Mouse (Mus musculus) embryonic facial prominence, embryonic 14.5 days (tissue): ENCODE measurements around the gene Iqgap2. TPM values are rescaled to one million over a fixed set of nuclear protein-coding genes. Genes with fewer than 3 reads are reported as not detected.

Source experiments
- ATAC-seq: fragments of 200-750 bp; cut with Nextera tagmentation; 2 replicates; pipeline ENCODE4 v1.8.0; 2017; ENCODE audit warnings: low read depth, moderate number of reproducible peaks, moderate TSS enrichment
- DNase-seq: peaks from one replicate; pipeline ENCODE4 v3.0.0-alpha.2; 2015; ENCODE audit warnings: low spot score
- H3K27ac ChIP-seq: fragments of 300-500 bp; sonication (generic); replicated peaks from 2 replicates; pipeline ENCODE4 v1.5.1; 2014; ENCODE audit warnings: low read depth, mild to moderate bottlenecking, low read length, moderate library complexity
- H3K27me3 ChIP-seq: fragments of 300-500 bp; sonication (generic); replicated peaks from 2 replicates; pipeline ENCODE4 v1.6.1; 2014; ENCODE audit warnings: low read length; ENCODE audit not compliant: control insufficient read depth, insufficient read depth
- H3K36me3 ChIP-seq: fragments of 300-500 bp; sonication (generic); 2 replicates; pipeline ENCODE4 v1.6.1; 2014; ENCODE audit warnings: low read length, mixed read lengths; ENCODE audit not compliant: control insufficient read depth, insufficient read depth
- H3K4me1 ChIP-seq: fragments of 300-500 bp; sonication (generic); 2 replicates; pipeline ENCODE4 v1.6.1; 2014; ENCODE audit warnings: antibody characterized with exemption, low read length; ENCODE audit not compliant: control insufficient read depth, insufficient read depth
- H3K4me2 ChIP-seq: fragments of 300-500 bp; sonication (generic); 2 replicates; pipeline ENCODE4 v1.6.1; 2014; ENCODE audit warnings: low read depth, mild to moderate bottlenecking, low read length, moderate library complexity, mixed read lengths
- H3K4me3 ChIP-seq: fragments of 300-500 bp; sonication (generic); 2 replicates; pipeline ENCODE4 v1.5.1; 2014; ENCODE audit warnings: low read depth, mild to moderate bottlenecking, low read length
- H3K9ac ChIP-seq: fragments of 300-500 bp; sonication (generic); 2 replicates; pipeline ENCODE4 v1.6.1; 2014; ENCODE audit warnings: low read depth, mild to moderate bottlenecking, low read length, moderate library complexity, mixed read lengths
- H3K9me3 ChIP-seq: fragments of 300-500 bp; sonication (generic); 2 replicates; pipeline ENCODE4 v1.6.1; 2016; ENCODE audit warnings: low read length; ENCODE audit not compliant: control insufficient read depth
- WGBS: fragments of 180-500 bp; shearing (Covaris S2); extraction: QIAGEN DNeasy Blood & Tissue Kit; methylation state at CpG from one replicate; pipeline ENCODE4 v1.1.7; 2014; 5-methylcytosine and 5-hydroxymethylcytosine counted together
- polyA plus RNA-seq: library from polyadenylated mRNA; unstranded; fragments of >200 nt; fragmentation: Nextera tagmentation; extraction: Ambion mirVana; gene quantifications from 2 replicates; pipeline ENCODE4 v1.2.1, GENCODE M21; 2014

Iqgap2 gene
- polyA plus RNA-seq, 1 experiment from 2014 or later = 13.7 TPM

- H3K4me3 ChIP-seq = no peak overlapping the region
- 68% methylated on average over 3 of the region's 3 CpGs for WGBS
- no peak for ATAC-seq
- H3K36me3 ChIP-seq = peaks cover 40% of the 10 kb centered on the region
- H3K27ac ChIP-seq = no peak overlapping the region
- no peak overlapping the region for H3K9ac ChIP-seq
- H3K9me3 ChIP-seq = no peaks in the 10 kb centered on the region
- H3K4me2 ChIP-seq = no peak overlapping the region
- H3K27me3 ChIP-seq = no peaks in the 10 kb centered on the region
- H3K4me1 ChIP-seq = no peaks in the 10 kb centered on the region
- DNase-seq = no peak
These were observed 291.8 kb downstream of the Iqgap2 start for GRCm38 (mm10) chr13:95599833-95600359.

- Histone ChIP-seq H3K27ac (no peak overlapping the region), H3K9ac (no peak overlapping the region), H3K4me3 (no peak overlapping the region), H3K4me1 (no peaks in the 10 kb centered on the region), H3K9me3 (no peaks in the 10 kb centered on the region), H3K27me3 (no peaks in the 10 kb centered on the region), H3K4me2 (no peak overlapping the region), H3K36me3 (peaks cover 24% of the 10 kb centered on the region)
- DNase-seq = no peak
- WGBS = 79% methylated on average over 18 of the region's 18 CpGs
- ATAC-seq = no peak
These were observed 293.3 kb downstream of the Iqgap2 start for GRCm38 (mm10) chr13:95598232-95598920.

- no peak overlapping the region for H3K4me2 ChIP-seq
- H3K27ac ChIP-seq = no peak overlapping the region
- peaks cover 16% of the 10 kb centered on the region for H3K36me3 ChIP-seq
- no peak overlapping the region for H3K9ac ChIP-seq
- H3K4me3 ChIP-seq = no peak overlapping the region
- ATAC-seq (no peak), DNase-seq (no peak)
- H3K27me3 ChIP-seq = no peaks in the 10 kb centered on the region
- H3K4me1 ChIP-seq = no peaks in the 10 kb centered on the region
- H3K9me3 ChIP-seq = no peaks in the 10 kb centered on the region
- 90% methylated on average over 10 of the region's 10 CpGs for WGBS
These were observed 294.1 kb downstream of the Iqgap2 start for GRCm38 (mm10) chr13:95597578-95597977.

GRCm38 (mm10) chr13:95596689-95597088 lies 295.0 kb downstream of the Iqgap2 start:
- Histone ChIP-seq H3K36me3 (peaks cover 10% of the 10 kb centered on the region; the same call in 1 of the 2 replicates), H3K4me1 (no peaks in the 10 kb centered on the region), H3K27ac (no peak overlapping the region), H3K9me3 (no peaks in the 10 kb centered on the region), H3K4me2 (no peak overlapping the region), H3K9ac (no peak overlapping the region), H3K4me3 (no peak overlapping the region), H3K27me3 (no peaks in the 10 kb centered on the region)
- ATAC-seq = no peak
- no peak for DNase-seq
- 88% methylated on average over 7 of the region's 7 CpGs for whole genome bisulfite sequencing

- no peak overlapping the region for H3K4me2 ChIP-seq
These were observed 295.8 kb downstream of the Iqgap2 start for GRCm38 (mm10) chr13:95595921-95596320.

GRCm38 (mm10) chr13:95595411-95595810 lies 296.3 kb downstream of the Iqgap2 start:
- no peak for ATAC-seq
- no peak for DNase-seq
- WGBS = 69% methylated on average over 7 of the region's 7 CpGs

More at GRCm38 (mm10) chr13:95595921-95596320, 295.8 kb downstream of the Iqgap2 start:
- Histone ChIP-seq H3K36me3 (peaks cover 2% of the 10 kb centered on the region; the same call in 1 of the 2 replicates), H3K27ac (no peak overlapping the region), H3K4me1 (no peaks in the 10 kb centered on the region), H3K4me3 (no peak overlapping the region), H3K27me3 (no peaks in the 10 kb centered on the region), H3K9ac (no peak overlapping the region), H3K9me3 (no peaks in the 10 kb centered on the region)
- ATAC-seq (no peak), DNase-seq (no peak)
- WGBS = 41% methylated on average over 5 of the region's 5 CpGs

GRCm38 (mm10) chr13:95592860-95593259 lies 298.9 kb downstream of the Iqgap2 start:
- Histone ChIP-seq H3K27ac (no peak overlapping the region), H3K36me3 (no peaks in the 10 kb centered on the region), H3K9ac (no peak overlapping the region), H3K27me3 (no peaks in the 10 kb centered on the region), H3K4me1 (no peaks in the 10 kb centered on the region), H3K9me3 (no peaks in the 10 kb centered on the region), H3K4me2 (no peak overlapping the region), H3K4me3 (no peak overlapping the region)
- DNase-seq (peak; percentile 49), ATAC-seq (no peak)
- 46% methylated on average over 10 of the region's 10 CpGs for WGBS

More at GRCm38 (mm10) chr13:95595411-95595810, 296.3 kb downstream of the Iqgap2 start:
- Histone ChIP-seq H3K4me1 (no peaks in the 10 kb centered on the region), H3K4me2 (no peak overlapping the region), H3K9me3 (no peaks in the 10 kb centered on the region), H3K27ac (no peak overlapping the region), H3K9ac (no peak overlapping the region), H3K36me3 (no peaks in the 10 kb centered on the region), H3K27me3 (no peaks in the 10 kb centered on the region), H3K4me3 (no peak overlapping the region)

GRCm38 (mm10) chr13:95591606-95592005 lies 300.1 kb downstream of the Iqgap2 start:
- Histone ChIP-seq H3K9ac (no peak overlapping the region), H3K4me2 (no peak overlapping the region), H3K9me3 (no peaks in the 10 kb centered on the region), H3K4me3 (no peak overlapping the region), H3K36me3 (no peaks in the 10 kb centered on the region), H3K27me3 (no peaks in the 10 kb centered on the region), H3K4me1 (no peaks in the 10 kb centered on the region), H3K27ac (no peak overlapping the region)
- ATAC-seq (no peak), DNase-seq (no peak)
- WGBS = 92% methylated on average over 3 of the region's 3 CpGs

- 89% methylated on average over 4 of the region's 4 CpGs for WGBS
- H3K36me3 ChIP-seq = no peaks in the 10 kb centered on the region
- H3K4me2 ChIP-seq = no peak overlapping the region
These were observed 304.1 kb downstream of the Iqgap2 start for GRCm38 (mm10) chr13:95587628-95588027.

More at GRCm38 (mm10) chr13:95587628-95588027, 304.1 kb downstream of the Iqgap2 start:
- Histone ChIP-seq H3K27me3 (no peaks in the 10 kb centered on the region), H3K27ac (no peak overlapping the region), H3K4me1 (no peaks in the 10 kb centered on the region; the same call in 1 of the 2 replicates), H3K9ac (no peak overlapping the region), H3K9me3 (no peaks in the 10 kb centered on the region), H3K4me3 (no peak overlapping the region)
- DNase-seq = no peak
- no peak for ATAC-seq
